Mouse (Mus musculus): ENCODE measurements at regions not wholly inside any gene's neighbourhood (a gene's known extent, or its start where the extent isn't known, plus 50 kb on each side); places are given as distances from the start of the nearest gene placed in this dataset.

- no peaks in the 10 kb centered on the region for H3K9me3 ChIP-seq (replicated peaks; ENCODE audit: control insufficient read depth, low read length)
- no peaks in the 10 kb centered on the region for H3K27me3 ChIP-seq (ENCODE audit: control insufficient read depth, insufficient read depth, low read length)
- no peak overlapping the region for H3K4me2 ChIP-seq (ENCODE audit: low read depth, low read length)
- 56% methylated on average over 9 of the region's 9 CpGs for WGBS
- DNase-seq (ENCODE audit: low spot score) (no peak), ATAC-seq (ENCODE audit: insufficient read depth, low read depth) (no peak)
- H3K27ac ChIP-seq (ENCODE audit: low read depth) = no peak overlapping the region
- no peaks in the 10 kb centered on the region for H3K4me1 ChIP-seq (ENCODE audit: control insufficient read depth, insufficient read depth)
- TF ChIP-seq CTCF (IDR thresholded peaks at IDR 0.05; ENCODE audit: low read depth) = no peak
- no peak for TF ChIP-seq EP300 (IDR thresholded peaks at IDR 0.05; ENCODE audit: low read depth)
- H3K9ac ChIP-seq (replicated peaks; ENCODE audit: low read depth, low read length) = no peak overlapping the region
- H3K4me3 ChIP-seq (ENCODE audit: low read depth, low read length) = no peak overlapping the region
- H3K36me3 ChIP-seq (replicated peaks; ENCODE audit: control insufficient read depth, insufficient read depth, low read length) = no peaks in the 10 kb centered on the region
Measured at GRCm38 (mm10) chr3:143973582-143973981, 231.4 kb downstream of the Lmo4 start.

GRCm38 (mm10) chr3:143972351-143972750 lies 232.7 kb downstream of the Lmo4 start:
- Histone ChIP-seq H3K4me3 (ENCODE audit: low read depth, low read length) (no peak overlapping the region), H3K4me2 (ENCODE audit: low read depth, low read length) (no peak overlapping the region), H3K36me3 (replicated peaks; ENCODE audit: control insufficient read depth, insufficient read depth, low read length) (no peaks in the 10 kb centered on the region), H3K9ac (replicated peaks; ENCODE audit: low read depth, low read length) (no peak overlapping the region), H3K9me3 (replicated peaks; ENCODE audit: control insufficient read depth, low read length) (no peaks in the 10 kb centered on the region), H3K27me3 (ENCODE audit: control insufficient read depth, insufficient read depth, low read length) (no peaks in the 10 kb centered on the region), H3K27ac (ENCODE audit: low read depth) (no peak overlapping the region), H3K4me1 (ENCODE audit: control insufficient read depth, insufficient read depth) (no peaks in the 10 kb centered on the region)
- TF ChIP-seq CTCF (IDR thresholded peaks at IDR 0.05; ENCODE audit: low read depth) = no peak
- no peak for TF ChIP-seq EP300 (IDR thresholded peaks at IDR 0.05; ENCODE audit: low read depth)
- no peak for ATAC-seq (ENCODE audit: insufficient read depth, low read depth)
- DNase-seq (ENCODE audit: low spot score) = no peak

- Histone ChIP-seq H3K27me3 (ENCODE audit: control insufficient read depth, insufficient read depth, low read length) (no peaks in the 10 kb centered on the region), H3K9ac (replicated peaks; ENCODE audit: low read depth, low read length) (no peak overlapping the region), H3K27ac (ENCODE audit: low read depth) (no peak overlapping the region), H3K4me3 (ENCODE audit: low read depth, low read length) (no peak overlapping the region), H3K36me3 (replicated peaks; ENCODE audit: control insufficient read depth, insufficient read depth, low read length) (no peaks in the 10 kb centered on the region), H3K9me3 (replicated peaks; ENCODE audit: control insufficient read depth, low read length) (no peaks in the 10 kb centered on the region), H3K4me2 (ENCODE audit: low read depth, low read length) (no peak overlapping the region), H3K4me1 (ENCODE audit: control insufficient read depth, insufficient read depth) (no peaks in the 10 kb centered on the region)
- ATAC-seq (ENCODE audit: insufficient read depth, low read depth) (no peak), DNase-seq (ENCODE audit: low spot score) (no peak)
- TF ChIP-seq CTCF (IDR thresholded peaks at IDR 0.05; ENCODE audit: low read depth) (no peak), EP300 (IDR thresholded peaks at IDR 0.05; ENCODE audit: low read depth) (no peak)
- WGBS = 80% methylated on average over 11 of the region's 11 CpGs
Measured at GRCm38 (mm10) chr3:143970771-143971170, 234.2 kb downstream of the Lmo4 start.

GRCm38 (mm10) chr3:143955508-143955907 lies 249.5 kb downstream of the Lmo4 start:
- no peaks in the 10 kb centered on the region for H3K27me3 ChIP-seq (ENCODE audit: control insufficient read depth, insufficient read depth, low read length)
- ATAC-seq (ENCODE audit: insufficient read depth, low read depth) = no peak
- H3K9me3 ChIP-seq (replicated peaks; ENCODE audit: control insufficient read depth, low read length) = no peaks in the 10 kb centered on the region
- no peak overlapping the region for H3K4me2 ChIP-seq (ENCODE audit: low read depth, low read length)
- TF ChIP-seq EP300 (IDR thresholded peaks at IDR 0.05; ENCODE audit: low read depth) = no peak
- no peak for DNase-seq (ENCODE audit: low spot score)
- no peak overlapping the region for H3K4me3 ChIP-seq (ENCODE audit: low read depth, low read length)
- no peaks in the 10 kb centered on the region for H3K36me3 ChIP-seq (replicated peaks; ENCODE audit: control insufficient read depth, insufficient read depth, low read length)
- no peak overlapping the region for H3K9ac ChIP-seq (replicated peaks; ENCODE audit: low read depth, low read length)
- no peak overlapping the region for H3K27ac ChIP-seq (ENCODE audit: low read depth)
- no peaks in the 10 kb centered on the region for H3K4me1 ChIP-seq (ENCODE audit: control insufficient read depth, insufficient read depth)
- 86% methylated on average over 7 of the region's 7 CpGs for WGBS

GRCm38 (mm10) chr3:143954822-143955221 lies 250.2 kb downstream of the Lmo4 start:
- ATAC-seq (ENCODE audit: insufficient read depth, low read depth) (no peak), DNase-seq (ENCODE audit: low spot score) (no peak)
- TF ChIP-seq EP300 (IDR thresholded peaks at IDR 0.05; ENCODE audit: low read depth) (no peak), CTCF (IDR thresholded peaks at IDR 0.05; ENCODE audit: low read depth) (no peak)
- Histone ChIP-seq H3K4me3 (ENCODE audit: low read depth, low read length) (no peak overlapping the region), H3K27me3 (ENCODE audit: control insufficient read depth, insufficient read depth, low read length) (no peaks in the 10 kb centered on the region), H3K4me1 (ENCODE audit: control insufficient read depth, insufficient read depth) (no peaks in the 10 kb centered on the region), H3K36me3 (replicated peaks; ENCODE audit: control insufficient read depth, insufficient read depth, low read length) (no peaks in the 10 kb centered on the region), H3K9ac (replicated peaks; ENCODE audit: low read depth, low read length) (no peak overlapping the region), H3K27ac (ENCODE audit: low read depth) (no peak overlapping the region), H3K9me3 (replicated peaks; ENCODE audit: control insufficient read depth, low read length) (no peaks in the 10 kb centered on the region), H3K4me2 (ENCODE audit: low read depth, low read length) (no peak overlapping the region)
- WGBS = 65% methylated on average over 7 of the region's 7 CpGs

GRCm38 (mm10) chr3:143952289-143952688 lies 252.7 kb downstream of the Lmo4 start:
- H3K36me3 ChIP-seq (replicated peaks; ENCODE audit: control insufficient read depth, insufficient read depth, low read length) = no peaks in the 10 kb centered on the region
- ATAC-seq (ENCODE audit: insufficient read depth, low read depth) (no peak), DNase-seq (ENCODE audit: low spot score) (no peak)
- no peak overlapping the region for H3K27ac ChIP-seq (ENCODE audit: low read depth)
- H3K4me3 ChIP-seq (ENCODE audit: low read depth, low read length) = no peak overlapping the region
- no peak for TF ChIP-seq EP300 (IDR thresholded peaks at IDR 0.05; ENCODE audit: low read depth)
- no peak for TF ChIP-seq CTCF (IDR thresholded peaks at IDR 0.05; ENCODE audit: low read depth)
- no peaks in the 10 kb centered on the region for H3K9me3 ChIP-seq (replicated peaks; ENCODE audit: control insufficient read depth, low read length)
- H3K4me2 ChIP-seq (ENCODE audit: low read depth, low read length) = no peak overlapping the region
- no peaks in the 10 kb centered on the region for H3K27me3 ChIP-seq (ENCODE audit: control insufficient read depth, insufficient read depth, low read length)
- H3K9ac ChIP-seq (replicated peaks; ENCODE audit: low read depth, low read length) = no peak overlapping the region
- WGBS = 64% methylated on average over 8 of the region's 8 CpGs
- H3K4me1 ChIP-seq (ENCODE audit: control insufficient read depth, insufficient read depth) = no peaks in the 10 kb centered on the region

Data from heart, postnatal 0 days (tissue).